Mouse (Mus musculus): ENCODE results near the gene Cfl2.
"Not testable (repeated sequence)": the region's sequence is repeated elsewhere in the genome, so short reads cannot be mapped to it uniquely, and the experiment has no call there.

The Cfl2 gene

DNA sequence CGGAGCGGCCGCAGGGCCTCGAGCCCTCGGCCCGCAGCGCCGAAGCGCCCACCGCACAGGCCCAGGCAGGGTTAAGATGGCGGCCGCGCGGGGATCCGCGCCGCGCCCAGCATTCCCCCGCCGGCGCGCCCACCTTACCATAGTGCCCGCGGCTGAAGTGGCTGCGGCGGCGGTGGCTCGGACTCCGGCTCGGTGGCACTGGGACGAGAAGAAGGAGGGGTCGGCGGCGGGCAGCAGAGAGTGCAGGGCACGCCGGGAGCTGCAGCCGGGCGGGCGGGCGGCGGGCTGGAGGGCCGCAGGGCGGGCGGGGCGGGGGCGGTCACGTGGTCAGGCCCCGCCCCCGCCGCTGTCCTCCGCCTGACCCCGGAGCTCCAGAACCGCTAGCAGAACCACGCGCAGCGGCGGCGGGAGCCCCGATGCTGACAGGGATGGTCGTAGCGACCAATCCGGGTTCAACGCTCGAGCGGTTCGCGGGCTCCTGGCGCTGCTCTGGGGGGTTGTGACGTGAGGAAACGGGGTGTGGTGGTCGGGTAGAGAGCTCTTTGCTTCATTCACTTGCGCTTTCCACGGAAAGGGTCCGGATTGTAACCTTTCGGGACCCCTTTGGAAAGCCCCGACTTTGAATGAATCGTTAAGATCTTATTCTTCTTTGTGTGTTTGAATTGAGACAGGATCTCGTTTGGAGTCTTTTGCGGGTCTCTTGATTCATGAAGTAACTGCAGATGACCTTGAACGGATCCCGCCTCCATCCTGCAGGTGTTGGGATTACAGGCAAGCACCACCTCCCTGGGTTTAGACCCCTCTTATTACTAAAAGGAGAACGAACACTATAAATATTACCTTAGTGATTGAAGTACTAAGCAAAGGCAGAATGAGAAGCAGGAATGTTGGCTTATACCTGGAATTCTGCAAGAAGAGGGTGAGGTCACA is at the start of gene Cfl2:
Gene Cfl2 (minus strand): TSS at position 272 of the 930 bp plus-strand sequence.
- peak; percentile 88 for DNase-seq (ENCODE audit: low read depth, low spot score)

DNA sequence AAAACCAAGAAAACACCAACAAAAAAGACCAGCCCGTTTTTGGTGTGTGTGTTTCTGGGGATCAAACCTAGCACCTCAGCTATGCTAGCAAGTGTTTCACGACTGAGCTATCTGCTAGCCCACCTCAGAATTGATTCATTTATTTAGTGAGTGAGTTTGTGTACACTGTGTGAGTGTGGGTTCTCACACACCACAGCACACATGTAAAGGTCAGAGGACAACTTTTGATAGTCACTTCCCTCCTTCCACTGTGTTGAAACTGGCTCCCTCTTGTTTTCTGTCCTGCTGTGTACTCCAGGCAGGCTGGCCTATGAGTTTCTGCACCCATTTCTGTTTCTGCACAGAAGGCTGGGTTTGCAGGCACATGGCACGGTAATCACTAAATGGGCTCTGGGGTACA is 47.7 kb upstream of the Cfl2 start:
- no peak for DNase-seq (ENCODE audit: low read depth, low spot score)

DNA sequence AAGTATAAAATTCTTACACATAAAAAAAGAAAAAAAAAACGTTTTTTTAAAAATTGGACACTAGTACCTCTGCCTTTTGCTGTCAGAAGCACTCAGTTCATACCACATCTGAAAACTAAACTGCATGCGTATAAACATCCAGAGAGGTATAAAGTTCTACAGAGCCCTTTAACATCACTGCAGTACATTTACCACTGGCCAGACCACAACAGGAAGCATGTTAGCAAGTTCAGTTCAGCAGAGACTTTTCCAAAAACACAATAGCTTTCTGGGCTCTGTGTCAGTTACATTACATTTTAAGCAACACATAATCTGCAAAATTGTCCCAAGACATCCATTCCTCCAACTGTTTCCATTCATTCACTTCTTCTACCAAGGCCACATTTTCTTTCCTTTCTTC is 29.9 kb upstream of the Cfl2 start:
- DNase-seq (ENCODE audit: low read depth, low spot score) = not testable (repeated sequence)

DNA sequence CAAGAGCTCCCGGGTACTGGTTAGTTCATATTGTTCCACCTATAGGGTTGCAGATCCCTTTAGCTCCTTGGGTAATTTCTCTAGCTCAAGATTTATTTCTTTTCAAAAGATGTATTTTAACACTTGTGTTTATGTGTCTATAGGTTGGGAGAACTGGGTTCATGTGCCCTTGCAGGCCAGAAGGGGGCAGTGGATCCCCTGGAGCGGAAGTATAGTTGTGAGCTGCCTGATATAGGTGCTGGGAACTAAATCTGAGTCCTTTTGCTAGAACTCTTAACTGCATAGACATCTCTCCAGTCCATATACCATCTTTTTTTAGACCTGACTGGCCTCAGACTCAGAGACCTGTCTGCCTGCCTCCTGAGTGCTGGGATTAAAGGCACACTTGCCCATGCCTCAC is 27.7 kb upstream of the Cfl2 start:
- DNase-seq (ENCODE audit: low read depth, low spot score) = no peak

DNA sequence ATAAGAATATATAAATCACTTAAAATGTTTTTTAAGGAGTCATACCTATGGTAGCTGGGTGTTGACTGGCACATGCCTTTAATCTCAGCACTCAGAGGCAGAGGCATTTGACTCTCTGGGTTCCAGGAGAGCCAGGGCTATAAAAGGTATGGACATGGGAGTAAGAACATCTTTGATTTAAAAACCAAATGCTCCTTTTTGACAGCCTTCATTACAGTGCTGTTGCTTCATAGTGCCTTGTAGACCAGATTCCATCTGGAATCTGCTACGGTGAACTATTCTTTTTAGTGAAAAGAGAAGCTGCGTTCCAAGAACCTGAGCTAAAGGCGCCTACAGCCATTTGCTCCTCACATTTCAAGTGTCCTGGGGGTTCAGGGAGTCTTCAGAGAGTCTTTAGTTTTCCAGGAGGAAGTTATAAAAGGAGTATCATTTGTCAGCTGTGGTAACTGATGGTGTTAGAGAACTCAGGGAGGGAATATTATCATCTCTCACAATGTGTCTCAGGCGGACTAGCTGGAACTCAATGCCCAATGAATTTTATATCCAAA is 25.0 kb upstream of the Cfl2 start:
- no peak for DNase-seq (ENCODE audit: low read depth, low spot score)

DNA sequence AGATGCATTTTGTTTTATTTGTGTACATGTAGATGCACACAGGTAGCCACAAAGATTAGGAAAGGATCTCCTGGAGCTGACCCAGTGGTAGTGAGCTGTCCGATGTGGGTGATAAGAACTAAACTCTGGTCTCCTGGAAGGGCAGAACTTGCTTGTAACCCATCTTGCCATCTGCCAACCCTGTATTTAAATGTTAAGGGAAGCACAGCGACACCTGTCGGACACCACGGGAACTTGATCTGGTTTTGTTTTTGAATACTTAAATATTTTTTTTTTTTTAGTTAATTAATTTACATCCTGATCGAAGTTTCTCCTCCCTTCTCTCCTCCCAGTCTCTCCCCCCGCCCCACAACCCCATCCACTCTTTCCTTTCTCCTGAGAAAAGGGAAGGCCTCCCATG is 17.0 kb upstream of the Cfl2 start:
- peak; percentile 67 for DNase-seq (ENCODE audit: low read depth, low spot score)

DNA sequence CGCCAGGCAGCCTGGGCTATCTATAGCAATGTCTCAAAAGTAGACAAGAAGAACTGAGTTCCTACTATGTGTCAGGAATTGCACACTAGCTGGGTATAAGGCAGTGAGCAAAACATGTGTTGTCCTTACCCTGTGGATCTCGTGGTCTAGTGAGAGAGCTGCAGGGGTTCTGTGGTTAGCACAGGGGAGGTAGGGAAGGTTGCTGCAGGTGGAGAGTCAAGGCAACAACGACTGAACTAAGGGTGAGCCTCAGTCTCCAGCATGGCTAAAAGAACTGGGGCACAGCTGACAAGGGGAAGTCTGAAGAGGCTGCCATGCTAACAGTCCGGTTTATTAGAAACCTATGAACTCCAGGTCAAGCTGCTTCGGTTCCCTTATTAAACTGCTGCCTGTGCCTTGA is 16.5 kb upstream of the Cfl2 start:
- no peak for DNase-seq (ENCODE audit: low read depth, low spot score)

DNA sequence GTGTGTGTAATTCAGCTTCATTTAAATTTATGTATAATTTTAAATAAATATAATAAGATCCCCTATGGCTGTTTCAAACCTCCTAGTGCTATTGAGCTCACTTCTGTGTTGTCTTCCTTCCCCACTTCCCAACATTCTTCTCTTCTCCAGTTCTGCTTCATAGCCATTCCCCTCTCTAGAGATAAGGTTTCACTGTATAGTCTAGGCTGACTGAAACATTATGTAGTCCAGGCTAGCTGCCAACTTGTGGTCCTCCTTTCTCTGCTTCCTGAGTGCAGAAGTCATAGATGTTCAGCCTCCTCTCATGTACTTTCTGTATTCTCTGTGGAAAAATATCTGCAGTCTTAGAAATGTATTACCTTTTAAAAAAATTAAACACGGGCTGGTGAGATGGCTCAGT is 15.2 kb upstream of the Cfl2 start:
- DNase-seq (ENCODE audit: low read depth, low spot score) = no peak

DNA sequence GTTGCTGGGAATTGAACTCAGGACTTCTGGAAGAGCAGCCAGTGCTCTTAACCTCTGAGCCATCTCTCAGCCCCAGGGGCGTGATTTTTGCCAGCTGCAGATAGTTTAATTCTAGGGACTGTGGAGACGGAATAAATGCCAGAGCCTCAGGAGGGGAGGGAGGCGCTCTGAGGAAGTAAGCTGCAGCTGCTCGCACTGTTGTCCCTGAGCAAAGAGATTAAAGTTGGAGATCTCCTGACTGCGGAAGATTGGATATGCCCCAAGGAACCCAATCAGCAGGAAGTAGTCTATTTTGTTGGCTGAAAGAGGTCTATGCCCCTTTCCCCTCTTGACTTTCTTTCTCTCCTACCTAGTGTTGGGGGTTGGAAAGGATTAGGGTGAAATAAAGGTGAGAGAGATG is 14.2 kb upstream of the Cfl2 start:
- no peak for DNase-seq (ENCODE audit: low read depth, low spot score)

DNA sequence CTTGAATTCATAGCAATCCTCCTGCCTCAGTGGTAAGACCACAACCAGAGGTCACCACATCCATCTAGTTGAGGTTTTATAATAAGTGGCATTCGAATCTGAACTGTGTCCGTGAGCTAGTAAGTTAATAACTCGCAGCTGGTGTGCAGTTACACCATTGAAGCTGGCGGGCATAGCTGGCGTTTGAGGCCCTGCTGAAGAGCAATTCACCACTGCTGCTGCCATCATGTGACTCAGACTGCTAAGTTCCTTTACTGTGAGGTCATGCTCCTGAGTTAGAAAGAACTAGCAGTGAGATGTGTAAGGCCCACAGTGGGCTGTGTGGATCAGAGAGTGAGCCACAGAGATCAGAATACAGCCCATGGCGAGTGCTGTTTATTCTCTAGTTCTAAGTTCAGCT is 12.0 kb upstream of the Cfl2 start:
- no peak for DNase-seq (ENCODE audit: low read depth, low spot score)

DNA sequence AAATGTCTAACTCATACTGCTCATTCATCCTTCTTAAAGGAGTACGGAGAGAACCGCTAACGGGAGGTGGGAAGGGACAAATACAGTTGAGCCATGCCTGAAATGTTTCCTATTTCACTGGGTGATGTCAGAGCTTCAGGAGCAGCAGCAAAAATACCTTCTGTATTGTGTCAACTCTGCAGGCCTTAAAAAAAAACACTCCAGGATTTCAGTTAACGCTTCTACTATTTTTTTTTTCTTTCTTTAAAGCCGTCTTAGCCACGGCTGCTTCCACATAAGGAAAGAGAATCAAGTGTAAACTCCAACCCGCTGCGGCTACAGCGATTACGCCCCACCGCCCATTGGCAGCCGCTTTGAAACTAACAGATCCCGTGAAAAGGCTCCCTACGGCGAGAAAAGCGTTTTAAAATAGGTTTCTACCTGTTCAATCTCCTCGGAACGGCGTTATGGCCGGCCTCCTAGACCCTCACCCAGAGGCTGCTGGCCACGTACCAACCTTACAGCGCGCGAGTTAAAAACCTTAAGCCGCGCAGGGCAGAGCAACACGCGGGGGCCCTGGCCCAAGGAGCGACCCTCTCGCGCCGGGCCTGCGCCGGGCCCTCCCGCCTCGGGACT is 579 bp downstream of the Cfl2 start:
- peak; percentile 48 for DNase-seq (ENCODE audit: low read depth, low spot score)

DNA sequence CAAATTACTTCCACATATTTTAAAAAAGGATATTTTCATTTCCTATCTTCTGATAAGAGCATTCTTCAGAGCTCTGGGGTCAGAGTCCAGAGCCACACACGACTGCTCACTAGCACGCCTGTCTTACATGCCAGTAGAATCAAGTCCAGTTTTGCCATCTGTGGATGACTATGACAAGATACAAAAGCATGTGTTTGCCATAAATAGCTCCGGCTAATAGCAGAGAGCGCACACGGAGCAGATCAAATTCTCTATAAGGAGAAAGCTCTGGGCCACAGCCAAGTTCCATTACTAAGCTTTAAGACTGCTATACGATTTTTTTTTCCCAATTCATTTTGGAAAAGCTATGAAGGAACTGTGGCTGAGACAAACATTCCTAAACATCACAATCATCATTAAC is 3.1 kb downstream of the Cfl2 start:
- DNase-seq (ENCODE audit: low read depth, low spot score) = no peak

DNA sequence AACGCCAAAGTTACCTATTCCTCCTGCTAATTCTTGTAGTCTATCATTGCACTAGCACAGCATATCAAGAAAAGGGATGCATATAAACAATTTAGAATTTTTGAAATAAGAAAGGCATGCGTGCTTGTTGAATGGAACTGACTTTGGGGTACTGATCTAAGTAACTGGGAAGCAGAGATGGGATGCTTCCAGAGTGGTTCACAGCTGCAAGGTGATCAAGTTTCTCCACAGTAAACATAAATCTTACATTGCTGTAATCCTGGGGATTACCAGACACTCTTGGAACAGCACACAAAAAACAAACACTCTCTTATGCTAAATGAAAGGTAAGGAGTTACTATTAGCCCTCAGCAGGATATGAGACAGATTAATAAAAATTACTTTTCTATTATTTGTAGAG is 12.1 kb downstream of the Cfl2 start:
- no peak for DNase-seq (ENCODE audit: low read depth, low spot score)

DNA sequence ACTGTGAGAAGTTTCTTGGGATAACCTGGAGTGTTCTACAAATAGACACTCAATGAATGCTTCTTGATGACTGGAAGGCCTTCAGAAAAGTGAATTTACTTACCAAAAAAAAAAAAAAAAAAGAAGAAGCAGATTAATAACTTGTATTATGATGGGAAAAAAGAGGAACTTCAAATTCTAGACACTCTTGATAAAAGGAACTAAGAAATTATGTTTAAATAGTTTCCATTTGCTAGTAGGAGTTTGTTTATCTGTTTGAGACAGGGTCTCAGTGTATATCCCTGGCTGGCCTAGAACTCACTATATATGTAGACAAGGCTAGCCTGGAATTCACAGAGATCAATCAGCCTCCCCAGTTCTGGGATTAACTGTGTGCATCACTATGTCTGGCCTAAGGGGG is 18.3 kb downstream of the Cfl2 start:
- no peak for DNase-seq (ENCODE audit: low read depth, low spot score)

DNA sequence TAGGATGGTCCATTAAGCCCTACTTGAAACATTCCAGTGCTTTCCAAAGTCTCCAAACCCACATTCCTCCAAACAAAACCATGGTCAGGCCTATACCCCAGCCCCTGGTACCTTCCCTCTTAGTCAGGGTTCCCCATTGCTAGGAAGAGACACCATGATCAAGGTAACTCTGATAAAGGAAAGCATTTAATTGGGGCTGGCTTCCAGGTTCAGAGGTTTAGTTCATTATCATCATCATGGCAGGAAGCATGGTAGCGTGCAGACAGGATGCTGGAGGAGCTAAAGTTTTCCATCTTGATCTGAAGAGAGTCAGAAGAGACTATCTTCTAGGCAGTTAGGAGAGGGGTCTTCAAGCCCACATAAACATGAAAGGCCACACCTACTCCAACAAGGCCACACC is 21.1 kb downstream of the Cfl2 start:
- no peak for DNase-seq (ENCODE audit: low read depth, low spot score)

DNA sequence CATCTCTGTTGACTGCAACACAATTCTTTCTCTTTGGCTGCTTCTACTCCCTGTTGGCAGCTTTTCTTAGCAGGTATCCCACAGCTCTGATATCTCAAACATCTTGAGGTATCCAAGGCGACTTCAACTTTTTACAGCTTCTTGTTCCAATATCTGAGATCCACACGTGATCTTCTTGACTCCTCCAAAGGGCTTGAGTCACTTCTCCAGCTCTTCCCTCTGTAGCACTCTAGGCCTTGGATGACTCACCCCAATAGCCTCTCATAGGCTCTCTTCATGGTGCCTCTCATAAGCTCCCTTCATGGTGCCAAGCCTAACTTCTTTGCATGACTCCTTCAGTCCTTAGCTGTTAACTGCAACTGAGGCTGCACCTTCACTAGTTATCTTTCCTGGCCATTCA is 22.9 kb downstream of the Cfl2 start:
- DNase-seq (ENCODE audit: low read depth, low spot score) = no peak

DNA sequence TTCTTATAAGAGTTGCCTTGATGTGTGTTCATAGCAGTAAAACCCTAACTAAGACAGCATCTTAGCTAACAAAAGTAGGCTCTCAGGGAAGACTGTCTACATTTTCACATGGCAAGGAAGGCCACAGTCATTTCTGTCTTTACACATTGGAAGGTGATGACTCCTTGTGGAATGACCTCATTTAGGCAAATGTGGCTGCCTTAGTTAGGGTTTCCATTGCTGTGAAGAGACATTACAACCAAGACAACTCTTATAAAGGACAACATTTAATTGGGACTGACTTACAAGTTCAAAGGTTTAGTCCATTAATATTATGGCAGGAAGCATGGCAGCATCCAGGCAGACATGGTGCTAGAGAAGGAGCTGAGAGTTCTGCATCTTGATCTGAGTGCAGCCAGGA is 23.7 kb downstream of the Cfl2 start:
- DNase-seq (ENCODE audit: low read depth, low spot score) = no peak

DNA sequence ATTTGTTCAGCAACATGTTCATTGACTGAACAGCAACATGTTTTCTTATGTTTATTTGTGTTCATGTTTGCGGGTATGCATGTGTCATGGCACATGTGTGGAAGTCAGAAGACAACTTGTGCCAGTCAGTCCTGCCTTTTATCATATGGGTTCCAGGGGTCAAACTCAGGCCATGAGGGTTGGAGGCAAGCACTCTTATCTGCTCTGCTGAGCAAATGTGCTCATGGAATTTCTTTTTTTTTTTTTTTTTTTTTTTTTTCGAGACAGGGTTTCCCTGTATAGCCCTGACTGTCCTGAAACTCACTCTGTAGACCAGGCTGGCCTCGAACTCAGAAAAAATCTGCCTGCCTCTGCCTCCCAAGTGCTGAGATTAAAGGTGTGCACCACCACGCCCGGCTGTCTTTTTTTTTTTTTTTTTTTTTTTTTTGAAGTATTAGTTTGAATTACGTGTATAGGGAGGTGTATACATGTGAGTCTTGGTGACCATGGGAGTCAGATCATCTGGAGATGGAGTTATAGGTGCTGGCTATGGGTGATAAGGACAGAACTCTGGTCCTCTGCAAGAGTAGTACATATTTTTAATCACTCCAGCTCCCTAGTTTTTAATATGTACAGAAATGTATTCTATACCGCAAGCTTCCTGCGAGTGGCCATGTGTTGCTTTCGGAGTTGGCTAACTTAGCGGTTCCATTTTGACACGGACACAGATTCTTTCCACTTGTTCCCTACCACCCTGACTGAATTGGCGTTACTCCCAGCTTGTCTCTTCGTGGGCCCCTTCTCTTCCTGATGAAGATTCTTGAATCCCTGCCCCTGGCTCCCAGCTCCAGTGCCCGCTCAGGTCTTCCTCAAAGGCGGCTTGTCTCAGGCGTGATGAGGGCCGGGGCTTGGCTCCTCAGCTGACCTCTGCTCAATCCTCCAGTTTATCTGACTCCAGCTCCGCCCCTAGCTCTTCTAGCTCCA is 26.8 kb downstream of the Cfl2 start:
- no peak for DNase-seq (ENCODE audit: low read depth, low spot score)

DNA sequence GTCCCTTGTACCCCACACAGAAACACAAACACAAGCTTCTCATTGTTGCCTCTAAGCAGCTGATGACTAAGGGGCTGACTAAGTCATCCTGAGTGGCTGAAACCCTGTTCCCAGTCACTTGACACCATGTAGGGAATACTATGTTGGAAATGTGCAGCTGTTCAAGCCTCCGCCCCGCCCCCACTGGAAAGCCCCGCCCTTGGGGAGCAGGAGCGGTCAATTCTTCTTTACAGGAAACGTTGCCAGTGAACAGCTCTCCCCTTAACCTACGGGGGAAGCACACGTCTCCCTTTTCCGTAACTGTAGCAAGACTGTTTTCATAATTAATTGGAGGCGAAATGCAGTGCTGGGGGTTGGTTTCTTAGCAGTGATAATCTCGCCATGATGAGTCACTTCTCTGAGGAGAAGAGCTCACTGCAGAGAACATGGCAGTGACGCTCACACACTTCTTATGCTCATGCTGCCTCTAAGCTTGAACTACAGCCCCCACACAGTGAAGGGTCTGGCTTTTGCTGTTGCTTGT is 27.7 kb downstream of the Cfl2 start:
- peak; percentile 81 for DNase-seq (ENCODE audit: low read depth, low spot score)

DNA sequence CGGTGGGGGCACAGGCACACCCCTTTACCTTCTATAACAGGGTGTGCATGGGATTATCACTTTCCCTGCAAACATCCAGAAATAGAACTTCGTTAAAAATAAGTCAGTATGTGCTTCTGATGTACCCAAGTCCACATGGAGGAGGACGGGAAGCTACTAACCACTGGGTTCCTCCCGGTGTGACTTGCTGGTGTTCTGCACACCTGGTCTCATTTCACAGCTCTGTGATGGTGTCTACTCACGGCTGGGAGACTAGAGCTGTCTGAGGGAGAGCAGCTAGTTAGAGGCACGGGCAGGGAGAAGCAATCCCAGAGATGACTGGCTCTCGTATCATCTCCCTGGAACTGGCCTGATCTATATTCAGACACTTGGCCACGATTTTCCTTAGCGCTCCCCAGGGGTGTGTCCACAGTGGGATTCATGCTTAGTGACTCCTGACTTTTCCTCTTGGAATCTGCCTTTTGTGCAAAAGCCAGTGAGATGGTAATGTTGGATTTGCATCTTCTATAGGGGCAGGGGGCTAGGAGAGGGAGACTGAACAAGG is 28.7 kb downstream of the Cfl2 start:
- no peak for DNase-seq (ENCODE audit: low read depth, low spot score)

DNA sequence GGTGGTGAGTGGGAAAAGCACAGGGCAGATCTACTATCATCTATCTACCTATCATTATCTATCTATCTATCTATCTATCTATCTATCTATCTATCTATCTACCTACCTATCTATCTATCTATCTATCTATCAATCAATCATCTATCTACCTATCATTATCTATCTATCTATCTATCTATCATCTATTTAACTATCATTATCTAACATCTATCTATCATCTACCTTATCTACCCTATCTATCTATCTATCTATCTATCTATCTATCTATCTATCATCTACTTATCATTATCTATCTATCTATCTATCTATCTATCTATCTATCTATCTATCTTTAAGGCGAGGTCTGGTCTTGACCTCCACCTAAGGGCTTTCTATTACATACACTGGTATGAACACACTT is 30.8 kb downstream of the Cfl2 start:
- not testable (repeated sequence) for DNase-seq (ENCODE audit: low read depth, low spot score)
